Mouse (Mus musculus): ENCODE data around the gene Prg3. TPM values are rescaled to one million over a fixed set of nuclear protein-coding genes. Genes with fewer than 3 reads are reported as not detected.
A peak's percentile ranks its signal among the peaks of the same experiment; 100 is the strongest.

Prg3 gene
- total and polyA plus RNA-seq, 3 experiments = 0.42 to 92.3 TPM; not detected in 1

DNA sequence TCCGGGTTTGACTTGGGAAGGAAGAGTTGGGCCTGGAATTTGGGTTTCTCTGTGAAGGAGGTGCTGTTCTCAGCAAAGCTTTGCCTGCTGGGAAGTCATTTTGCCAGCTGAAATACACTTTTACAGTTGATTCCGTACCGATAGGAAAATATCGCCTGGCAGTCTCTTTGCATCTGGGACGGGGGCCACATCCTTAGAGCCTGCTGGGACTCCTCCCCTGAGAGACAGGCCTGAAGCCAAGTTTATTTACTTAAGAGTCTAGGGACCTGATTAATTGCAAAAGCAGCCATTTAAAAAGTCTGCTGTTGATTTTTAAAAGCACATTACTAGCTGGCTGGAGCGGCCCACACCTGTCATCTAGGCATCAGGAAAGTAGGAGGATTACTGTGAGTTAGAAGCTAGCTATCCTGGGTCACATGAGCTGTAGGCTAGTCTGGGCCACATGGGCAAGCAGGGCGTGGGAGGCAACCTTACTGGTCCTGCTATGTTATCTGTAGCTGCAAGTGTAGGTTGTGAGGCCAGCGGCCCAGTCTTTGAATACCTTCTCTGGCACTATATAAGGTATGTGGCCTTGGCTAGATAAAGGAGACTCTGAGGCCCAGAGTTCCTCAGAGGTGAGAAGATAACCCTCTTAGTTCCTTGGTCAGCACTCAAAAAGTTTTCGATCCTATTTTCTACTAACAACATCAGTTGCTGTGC, 24.0 kb downstream of the Prg3 start:
- no peaks in the 10 kb centered on the region for H3K36me3 ChIP-seq (replicated peaks)
- no peaks in the 10 kb centered on the region for H3K27me3 ChIP-seq (ENCODE audit: insufficient read depth, low read length)
- no peak overlapping the region; the same call in 1 of the 2 replicates for H3K4me3 ChIP-seq (ENCODE audit: low read depth, low read length)
- no peak for TF ChIP-seq GATA1 (IDR thresholded peaks at IDR 0.05; ENCODE audit: borderline replicate concordance, low read length)
- no peak for TF ChIP-seq GATA2 (IDR thresholded peaks at IDR 0.05; ENCODE audit: borderline replicate concordance, low read depth, low read length)
- no peak for TF ChIP-seq TAL1 (conservative IDR thresholded peaks at IDR 0.05; ENCODE audit: low read depth, low read length)
- TF ChIP-seq CTCF (IDR thresholded peaks at IDR 0.05; ENCODE audit: low read depth, low read length) = no peak
- no peak for TF ChIP-seq POLR2AphosphoS5 (IDR thresholded peaks at IDR 0.05; ENCODE audit: insufficient replicate concordance, low read depth, low read length)
- peaks cover 41% of the 10 kb centered on the region for H3K4me1 ChIP-seq (ENCODE audit: insufficient read depth, low read depth, low read length)
- peak; percentile 36 for DNase-seq (ENCODE audit: low spot score)
- ATAC-seq (ENCODE audit: extremely low read depth, insufficient number of reproducible peaks, low FRiP score, poor library complexity, severe bottlenecking) = peak; percentile 88
- no peaks in the 10 kb centered on the region for H3K9me3 ChIP-seq (replicated peaks)

DNA sequence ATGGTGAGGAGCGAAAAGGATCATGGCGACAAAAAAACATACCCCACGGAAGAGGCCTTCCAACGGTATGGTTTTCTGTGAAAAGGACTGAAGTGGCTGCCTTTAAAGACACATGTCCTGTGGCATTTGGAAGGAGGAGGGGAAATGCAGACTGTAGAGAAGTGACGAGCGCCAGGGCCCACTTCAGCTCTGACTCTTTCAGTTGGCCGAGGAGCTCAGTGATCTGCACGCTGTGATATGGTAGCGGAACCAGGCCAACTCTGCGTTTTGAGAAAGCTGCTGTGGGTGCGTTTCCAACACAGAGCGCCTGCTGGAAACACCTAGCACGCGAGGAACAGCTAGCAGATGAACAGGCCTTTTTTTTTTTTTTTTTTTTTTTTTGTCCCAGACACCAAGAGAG, 24.7 kb downstream of the Prg3 start:
- Histone ChIP-seq H3K36me3 (replicated peaks) (no peaks in the 10 kb centered on the region), H3K27me3 (ENCODE audit: insufficient read depth, low read length) (no peaks in the 10 kb centered on the region), H3K9me3 (replicated peaks) (no peaks in the 10 kb centered on the region), H3K4me3 (ENCODE audit: low read depth, low read length) (peak overlapping the region; percentile 56; the same call in 1 of the 2 replicates), H3K4me1 (ENCODE audit: insufficient read depth, low read depth, low read length) (peaks cover 35% of the 10 kb centered on the region)
- DNase-seq (ENCODE audit: low spot score) (peak; percentile 8), ATAC-seq (ENCODE audit: extremely low read depth, insufficient number of reproducible peaks, low FRiP score, poor library complexity, severe bottlenecking) (peak; percentile 50; the same call in 1 of the 2 replicates)
- no peak for TF ChIP-seq CTCF (IDR thresholded peaks at IDR 0.05; ENCODE audit: low read depth, low read length)
- no peak for TF ChIP-seq GATA1 (IDR thresholded peaks at IDR 0.05; ENCODE audit: borderline replicate concordance, low read length)
- TF ChIP-seq GATA2 (IDR thresholded peaks at IDR 0.05; ENCODE audit: borderline replicate concordance, low read depth, low read length) = no peak
- TF ChIP-seq TAL1 (conservative IDR thresholded peaks at IDR 0.05; ENCODE audit: low read depth, low read length) = no peak
- no peak for TF ChIP-seq POLR2AphosphoS5 (IDR thresholded peaks at IDR 0.05; ENCODE audit: insufficient replicate concordance, low read depth, low read length)

DNA sequence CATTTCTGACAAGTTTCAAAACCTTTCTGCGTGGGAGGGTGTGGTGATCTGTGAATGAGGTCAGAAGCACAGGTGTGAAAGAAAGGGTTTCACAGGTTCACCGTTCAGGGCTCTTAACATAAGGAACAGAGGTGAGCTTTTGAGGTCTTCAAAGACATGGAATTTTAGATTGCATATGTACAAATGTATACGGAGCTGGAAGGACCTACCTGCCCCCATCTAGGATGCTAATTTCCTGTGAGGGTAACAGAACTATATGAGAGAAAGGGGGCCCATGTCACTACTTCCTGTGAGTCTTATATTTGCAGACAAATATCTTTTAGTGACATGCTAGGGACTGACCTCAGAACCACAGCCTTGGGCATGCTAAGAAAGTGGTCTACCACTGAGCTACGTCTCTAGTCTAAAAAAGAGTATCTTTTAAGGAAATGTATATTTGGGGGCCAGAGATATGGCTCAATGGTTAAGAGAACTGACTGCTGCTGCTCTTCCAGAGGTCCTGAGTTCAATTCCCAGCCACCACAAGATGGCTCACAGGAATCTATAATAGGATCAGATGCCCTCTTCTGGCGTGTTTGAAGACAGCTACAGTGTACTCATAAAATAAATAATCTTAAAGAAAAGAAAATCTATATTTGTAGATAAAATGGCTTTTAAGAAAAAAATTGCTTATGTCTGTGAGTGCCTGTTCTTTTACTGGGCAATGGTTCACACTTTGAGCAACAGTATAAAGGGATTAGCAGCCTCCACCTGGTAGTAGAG, 26.0 kb downstream of the Prg3 start:
- Histone ChIP-seq H3K27me3 (ENCODE audit: insufficient read depth, low read length) (peaks cover 3% of the 10 kb centered on the region; the same call in 1 of the 2 replicates), H3K4me3 (ENCODE audit: low read depth, low read length) (no peak overlapping the region), H3K36me3 (replicated peaks) (no peaks in the 10 kb centered on the region), H3K4me1 (ENCODE audit: insufficient read depth, low read depth, low read length) (peaks cover 34% of the 10 kb centered on the region), H3K9me3 (replicated peaks) (no peaks in the 10 kb centered on the region)
- DNase-seq (ENCODE audit: low spot score) (no peak), ATAC-seq (ENCODE audit: extremely low read depth, insufficient number of reproducible peaks, low FRiP score, poor library complexity, severe bottlenecking) (no peak)
- TF ChIP-seq TAL1 (conservative IDR thresholded peaks at IDR 0.05; ENCODE audit: low read depth, low read length) = no peak
- no peak for TF ChIP-seq GATA2 (IDR thresholded peaks at IDR 0.05; ENCODE audit: borderline replicate concordance, low read depth, low read length)
- TF ChIP-seq POLR2AphosphoS5 (IDR thresholded peaks at IDR 0.05; ENCODE audit: insufficient replicate concordance, low read depth, low read length) = no peak
- no peak for TF ChIP-seq GATA1 (IDR thresholded peaks at IDR 0.05; ENCODE audit: borderline replicate concordance, low read length)
- no peak for TF ChIP-seq CTCF (IDR thresholded peaks at IDR 0.05; ENCODE audit: low read depth, low read length)

DNA sequence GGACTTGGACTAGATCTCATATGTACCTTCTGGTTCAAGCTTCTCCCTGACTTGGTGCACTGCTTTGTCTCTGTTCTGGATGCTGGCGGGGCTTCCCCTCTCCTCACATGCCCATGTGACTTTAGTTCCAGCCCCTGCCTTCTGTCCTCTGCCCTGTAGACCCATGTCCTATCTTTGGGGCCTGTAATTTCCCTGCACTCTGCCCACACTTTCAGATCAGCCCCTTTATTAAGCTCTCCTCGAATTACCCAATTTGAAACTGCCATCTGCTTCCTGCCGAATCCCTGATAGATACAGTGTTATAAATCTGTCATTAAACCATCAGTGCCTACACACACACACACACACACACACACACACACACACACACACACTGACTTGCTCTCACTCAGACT, 26.6 kb downstream of the Prg3 start:
- H3K4me3 ChIP-seq (ENCODE audit: low read depth, low read length) = no peak overlapping the region
- no peak for TF ChIP-seq GATA2 (IDR thresholded peaks at IDR 0.05; ENCODE audit: borderline replicate concordance, low read depth, low read length)
- no peak for TF ChIP-seq CTCF (IDR thresholded peaks at IDR 0.05; ENCODE audit: low read depth, low read length)
- no peak for TF ChIP-seq POLR2AphosphoS5 (IDR thresholded peaks at IDR 0.05; ENCODE audit: insufficient replicate concordance, low read depth, low read length)
- TF ChIP-seq TAL1 (conservative IDR thresholded peaks at IDR 0.05; ENCODE audit: low read depth, low read length) = no peak
- no peak for TF ChIP-seq GATA1 (IDR thresholded peaks at IDR 0.05; ENCODE audit: borderline replicate concordance, low read length)
- no peaks in the 10 kb centered on the region for H3K36me3 ChIP-seq (replicated peaks)
- ATAC-seq (ENCODE audit: extremely low read depth, insufficient number of reproducible peaks, low FRiP score, poor library complexity, severe bottlenecking) (no peak), DNase-seq (ENCODE audit: low spot score) (no peak)
- peaks cover 31% of the 10 kb centered on the region for H3K4me1 ChIP-seq (ENCODE audit: insufficient read depth, low read depth, low read length)
- H3K27me3 ChIP-seq (ENCODE audit: insufficient read depth, low read length) = peaks cover 3% of the 10 kb centered on the region; the same call in 1 of the 2 replicates
- H3K9me3 ChIP-seq (replicated peaks) = no peaks in the 10 kb centered on the region

DNA sequence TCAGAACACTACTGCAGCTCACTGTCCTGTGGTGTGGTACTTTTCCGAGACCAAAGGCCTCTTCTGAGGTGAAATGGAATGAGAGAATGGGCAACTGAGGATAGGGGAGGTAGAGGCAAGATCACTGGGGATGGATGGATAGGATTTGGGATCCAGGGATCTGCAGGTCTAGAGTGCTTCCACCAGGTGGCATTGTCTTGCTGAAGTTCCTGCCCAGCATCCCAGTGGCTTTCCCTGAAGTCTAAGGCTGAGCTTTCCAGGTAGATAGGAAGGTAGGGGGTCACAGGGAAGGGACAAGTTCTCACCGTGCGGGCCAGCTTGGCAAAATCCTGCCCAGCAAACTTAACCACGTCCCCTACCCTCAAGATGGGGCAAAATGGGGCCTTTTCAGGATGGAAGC, 34.0 kb downstream of the Prg3 start:
- no peak for TF ChIP-seq GATA2 (IDR thresholded peaks at IDR 0.05; ENCODE audit: borderline replicate concordance, low read depth, low read length)
- H3K27me3 ChIP-seq (ENCODE audit: insufficient read depth, low read length) = peaks cover 32% of the 10 kb centered on the region
- H3K9me3 ChIP-seq (replicated peaks) = no peaks in the 10 kb centered on the region
- DNase-seq (ENCODE audit: low spot score) = no peak
- no peak overlapping the region for H3K4me3 ChIP-seq (ENCODE audit: low read depth, low read length)
- no peaks in the 10 kb centered on the region for H3K36me3 ChIP-seq (replicated peaks)
- peaks cover 6% of the 10 kb centered on the region for H3K4me1 ChIP-seq (ENCODE audit: insufficient read depth, low read depth, low read length)
- ATAC-seq (ENCODE audit: extremely low read depth, insufficient number of reproducible peaks, low FRiP score, poor library complexity, severe bottlenecking) = no peak

DNA sequence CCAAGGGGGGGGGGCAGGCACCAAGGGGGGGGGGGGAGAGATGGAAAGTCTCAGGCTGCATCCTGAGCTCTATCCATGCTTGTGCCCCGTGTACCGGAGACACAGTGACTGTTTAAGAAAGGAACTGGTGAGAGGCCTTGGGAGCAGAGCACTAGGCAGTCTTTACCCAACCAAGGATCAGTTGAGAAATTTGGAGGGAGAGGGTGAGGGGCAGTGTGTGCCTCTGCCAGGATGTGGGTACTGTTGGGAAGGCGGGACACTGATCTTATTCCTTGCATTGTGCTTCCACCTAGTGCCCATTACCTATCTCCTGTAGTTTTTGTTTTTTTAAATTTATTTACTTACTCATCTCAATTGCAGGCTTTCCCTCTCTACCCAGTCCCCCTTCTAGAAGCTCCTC, 38.2 kb downstream of the Prg3 start:
- H3K4me3 ChIP-seq (ENCODE audit: low read depth, low read length) = no peak overlapping the region
- no peak for TF ChIP-seq POLR2AphosphoS5 (IDR thresholded peaks at IDR 0.05; ENCODE audit: insufficient replicate concordance, low read depth, low read length)
- TF ChIP-seq GATA1 (IDR thresholded peaks at IDR 0.05; ENCODE audit: borderline replicate concordance, low read length) = no peak
- no peak for TF ChIP-seq GATA2 (IDR thresholded peaks at IDR 0.05; ENCODE audit: borderline replicate concordance, low read depth, low read length)
- TF ChIP-seq CTCF (IDR thresholded peaks at IDR 0.05; ENCODE audit: low read depth, low read length) = no peak
- TF ChIP-seq TAL1 (conservative IDR thresholded peaks at IDR 0.05; ENCODE audit: low read depth, low read length) = no peak
- no peaks in the 10 kb centered on the region for H3K9me3 ChIP-seq (replicated peaks)
- DNase-seq (ENCODE audit: low spot score) (no peak), ATAC-seq (ENCODE audit: extremely low read depth, insufficient number of reproducible peaks, low FRiP score, poor library complexity, severe bottlenecking) (no peak)
- peaks cover 34% of the 10 kb centered on the region for H3K27me3 ChIP-seq (ENCODE audit: insufficient read depth, low read length)
- H3K36me3 ChIP-seq (replicated peaks) = no peaks in the 10 kb centered on the region
- H3K4me1 ChIP-seq (ENCODE audit: insufficient read depth, low read depth, low read length) = peaks cover 37% of the 10 kb centered on the region
